Mouse (Mus musculus) kidney, adult 2 months (tissue): ENCODE measurements at regions not wholly inside any gene's neighbourhood (a gene's known extent, or its start where the extent isn't known, plus 50 kb on each side); places are given as distances from the start of the nearest gene placed in this dataset.

Source experiments
- CTCF ChIP-seq: fragments of 200-500 bp; conservative IDR thresholded peaks from 2 replicates; pipeline ENCODE4 v1.5.1; 2011; ENCODE audit warnings: low read depth, mild to moderate bottlenecking, control low read depth, low read length, moderate library complexity, mixed read lengths; ENCODE audit not compliant: insufficient read depth, insufficient read length
- POLR2A ChIP-seq: fragments of 200-500 bp; IDR thresholded peaks from one replicate; pipeline ENCODE4 v1.6.1; 2011; ENCODE audit warnings: low read depth, low read length, control low read depth

- TF ChIP-seq CTCF (no peak), POLR2A (no peak)
These were observed 163.2 kb upstream of the Fam92a start for GRCm38 (mm10) chr4:12334832-12335587.
